Mouse (Mus musculus) myocyte (in vitro differentiated cells): ENCODE data around the gene Tmem97.

ENCODE experiments used
- E2F4 ChIP-seq: IDR thresholded peaks from one replicate; pipeline ENCODE4 v1.6.1; 2011; ENCODE audit warnings: mild to moderate bottlenecking, control low read depth, moderate library complexity; ENCODE audit not compliant: insufficient read depth
- MAX ChIP-seq: IDR thresholded peaks from one replicate; pipeline ENCODE4 v1.6.1; 2011; ENCODE audit warnings: low read depth, mild to moderate bottlenecking, control low read depth
- MYOD1 ChIP-seq, 3 experiments: IDR thresholded peaks; one replicate each; pipeline ENCODE4 v1.6.1; 2011; ENCODE audit warnings: control low read depth in 2 of 3, low read depth in 2 of 3, mild to moderate bottlenecking in 2 of 3, moderate library complexity in 1 of 3; ENCODE audit not compliant: insufficient read length in 2 of 3, control insufficient read depth in 1 of 3
- POLR2A ChIP-seq: IDR thresholded peaks from one replicate; pipeline ENCODE4 v1.6.1; 2011; ENCODE audit warnings: low read depth, mild to moderate bottlenecking, control low read depth, moderate library complexity; ENCODE audit not compliant: insufficient read length
- POLR2AphosphoS2 ChIP-seq: IDR thresholded peaks from one replicate; pipeline ENCODE4 v1.6.1; 2011; ENCODE audit warnings: low read depth, control low read depth; ENCODE audit not compliant: insufficient read length
- TCF12 ChIP-seq: IDR thresholded peaks from one replicate; pipeline ENCODE4 v1.6.1; 2011; ENCODE audit warnings: mild to moderate bottlenecking, control low read depth; ENCODE audit not compliant: poor library complexity, insufficient read depth, severe bottlenecking
- TCF3 ChIP-seq: IDR thresholded peaks from one replicate; pipeline ENCODE4 v1.6.1; 2011; ENCODE audit warnings: low read depth, control low read depth; ENCODE audit not compliant: insufficient read length
- USF1 ChIP-seq: IDR thresholded peaks from one replicate; pipeline ENCODE4 v1.6.1; 2011; ENCODE audit warnings: low read depth, mild to moderate bottlenecking, control low read depth, moderate library complexity

- no peak for TF ChIP-seq E2F4
- no peak for TF ChIP-seq TCF12
- no peak for TF ChIP-seq POLR2A
- peak; percentile 47 for TF ChIP-seq USF1
- TF ChIP-seq POLR2AphosphoS2: no peak
- TF ChIP-seq MYOD1 (IDR thresholded peaks at IDR 0.05; ENCODE audit: control insufficient read depth in 1 of 3, insufficient read length in 2 of 3, low read depth in 2 of 3): no peak
- no peak for TF ChIP-seq MAX
- no peak for TF ChIP-seq TCF3
Measured at GRCm38 (mm10) chr11:78535376-78536079, 15.0 kb downstream of the Tmem97 start.
